Mouse (Mus musculus) forebrain, embryonic 12.5 days (tissue): Measurements from ENCODE around the gene Myl3. TPM values are rescaled to one million over a fixed set of nuclear protein-coding genes. Genes with fewer than 3 reads are reported as not detected.

Experiments used
- ATAC-seq: fragments of 200-750 bp; cut with Nextera tagmentation; 2 replicates; pipeline ENCODE4 v1.8.0; 2017; ENCODE audit warnings: moderate TSS enrichment; ENCODE audit not compliant: low FRiP score
- H3K27ac ChIP-seq: fragments of 300-500 bp; sonication (generic); 2 replicates; pipeline ENCODE4 v1.5.1; 2016; ENCODE audit warnings: mild to moderate bottlenecking
- H3K27me3 ChIP-seq: fragments of 300-500 bp; sonication (generic); 2 replicates; pipeline ENCODE4 v1.6.1; 2016; ENCODE audit warnings: mild to moderate bottlenecking
- H3K36me3 ChIP-seq: fragments of 300-500 bp; sonication (generic); replicated peaks from 2 replicates; pipeline ENCODE4 v1.6.1; 2016; ENCODE audit warnings: mild to moderate bottlenecking
- H3K4me1 ChIP-seq: fragments of 300-500 bp; sonication (generic); 2 replicates; pipeline ENCODE4 v1.6.1; 2016
- H3K4me2 ChIP-seq: fragments of 300-500 bp; sonication (generic); 2 replicates; pipeline ENCODE4 v1.6.1; 2016; ENCODE audit warnings: mild to moderate bottlenecking, moderate library complexity
- H3K4me3 ChIP-seq: fragments of 300-500 bp; sonication (generic); replicated peaks from 2 replicates; pipeline ENCODE4 v1.5.1; 2016; ENCODE audit warnings: mild to moderate bottlenecking
- H3K9ac ChIP-seq: fragments of 300-500 bp; sonication (generic); 2 replicates; pipeline ENCODE4 v1.6.1; 2016; ENCODE audit warnings: mild to moderate bottlenecking
- H3K9me3 ChIP-seq: fragments of 300-500 bp; sonication (generic); 2 replicates; pipeline ENCODE4 v1.6.1; 2016
- WGBS: fragments of 180-500 bp; shearing (Covaris S2); methylation state at CpG from one replicate; pipeline ENCODE4 v1.1.7; 2016; 5-methylcytosine and 5-hydroxymethylcytosine counted together
- polyA plus RNA-seq: library from polyadenylated mRNA; unstranded; fragments of >200 nt; fragmentation: Nextera tagmentation; extraction: Ambion mirVana; gene quantifications from 2 replicates; pipeline ENCODE4 v1.2.1, GENCODE M21; 2016

Gene Myl3
- polyA plus RNA-seq, result 1.3 and 1.5 TPM in 2 replicates

DNA sequence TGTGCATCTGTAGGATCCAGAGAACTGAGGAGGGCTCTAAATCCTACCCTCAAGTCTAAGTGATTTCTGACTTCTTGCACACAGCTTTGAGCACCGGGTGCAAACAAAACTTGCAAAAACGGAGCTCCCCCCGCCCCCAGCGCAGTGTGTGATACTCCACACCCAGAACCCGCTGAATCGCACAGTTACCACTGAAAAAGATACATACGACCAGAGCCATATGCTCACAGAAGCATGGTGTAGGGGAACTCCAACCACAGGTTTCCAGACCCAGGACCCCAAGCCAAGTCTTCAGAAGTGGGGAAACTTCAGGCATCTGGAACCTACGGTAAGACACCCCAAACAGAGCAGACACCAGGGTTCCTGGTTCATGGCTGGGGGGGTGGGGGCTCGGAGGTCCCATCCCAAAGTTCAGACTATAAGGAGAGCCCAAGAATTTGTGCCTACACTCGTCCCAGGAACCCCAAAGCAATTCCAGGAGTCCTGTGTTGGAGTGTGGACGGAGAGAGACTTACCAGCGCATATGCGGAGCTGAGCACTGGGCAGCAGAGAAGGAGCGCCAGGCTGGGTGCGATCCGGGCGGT lies at the start of gene Myl3:
TSS of gene Myl3 (plus strand) at position 151 of the 584 bp plus-strand sequence.
- Histone ChIP-seq H3K27me3 (peaks cover 73% of the 10 kb centered on the region), H3K4me1 (peaks cover 18% of the 10 kb centered on the region), H3K9ac (peak within 1 kb of the TSS; percentile 66), H3K4me3 (peak within 1 kb of the TSS; percentile 59), H3K36me3 (no peaks in the 10 kb centered on the region), H3K9me3 (no peaks in the 10 kb centered on the region), H3K27ac (peak within 1 kb of the TSS; percentile 8; the same call in 1 of the 2 replicates), H3K4me2 (peak within 1 kb of the TSS; percentile 89)
- 0 out of 2 replicates have a peak, but pooled peaks have one; percentile 2 for ATAC-seq
- 4% methylated on average over 17 of the region's 17 CpGs for WGBS

DNA sequence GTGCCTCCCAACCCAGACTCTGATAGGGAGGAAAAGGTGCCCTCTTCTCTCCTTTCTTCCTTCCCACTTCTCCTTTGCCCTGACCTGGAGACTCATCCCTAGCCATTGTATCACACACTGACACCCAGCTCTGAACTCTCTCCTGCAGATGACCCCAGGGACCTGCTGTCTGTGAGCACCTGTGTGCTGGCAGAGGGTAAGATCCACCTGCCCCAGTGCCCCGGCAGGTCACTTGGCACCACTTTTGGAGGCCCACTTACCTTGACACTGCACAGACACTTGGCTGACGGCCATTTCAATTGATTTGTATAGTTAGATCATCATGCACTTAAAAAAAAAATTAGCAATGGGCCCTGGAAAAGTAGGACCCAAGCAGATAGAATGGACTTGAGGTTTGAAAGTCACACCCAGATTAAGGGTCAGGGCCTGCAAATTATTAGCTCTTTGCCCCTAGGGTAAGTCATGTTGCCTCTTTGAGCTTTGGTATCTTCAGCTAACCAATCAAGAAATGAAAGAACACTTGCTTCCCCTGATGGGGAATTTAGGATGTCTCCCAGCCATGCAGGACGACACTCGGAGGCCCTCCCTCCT lies 46.4 kb upstream of the Myl3 start:
- no peaks in the 10 kb centered on the region for H3K9me3 ChIP-seq
- H3K4me2 ChIP-seq, result no peak overlapping the region
- peaks cover 31% of the 10 kb centered on the region for H3K36me3 ChIP-seq
- no peaks in the 10 kb centered on the region for H3K27me3 ChIP-seq
- H3K4me3 ChIP-seq, result no peak overlapping the region
- H3K4me1 ChIP-seq, result no peaks in the 10 kb centered on the region
- 91% methylated on average over 4 of the region's 4 CpGs for WGBS
- no peak overlapping the region for H3K27ac ChIP-seq
- H3K9ac ChIP-seq, result no peak overlapping the region
- no peak for ATAC-seq

DNA sequence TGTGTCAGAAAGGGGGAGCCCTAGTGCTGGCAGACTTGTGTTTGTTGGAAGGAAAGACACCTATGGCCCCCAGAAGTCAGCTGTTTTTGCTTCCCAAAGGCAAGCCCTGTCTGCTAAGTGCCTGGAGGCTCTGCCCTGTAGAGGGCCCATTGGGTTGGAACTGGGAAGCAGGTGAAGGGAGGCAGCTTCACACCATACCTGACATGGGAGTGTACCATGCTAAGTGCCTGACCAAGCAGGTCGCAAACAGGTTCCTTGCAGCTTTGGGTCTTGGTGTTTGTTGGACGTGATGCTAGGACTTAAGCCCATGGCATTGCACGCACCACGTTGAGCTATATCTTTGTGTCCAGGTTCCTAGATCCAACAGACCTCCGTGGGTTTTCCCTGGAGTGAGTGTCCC lies 45.2 kb upstream of the Myl3 start:
- 90% methylated on average over 5 of the region's 5 CpGs for WGBS
- H3K36me3 ChIP-seq, result peaks cover 38% of the 10 kb centered on the region

GRCm38 (mm10) chr9:110697465-110697864 lies 44.2 kb upstream of the Myl3 start:
- Histone ChIP-seq H3K4me1 (no peaks in the 10 kb centered on the region), H3K36me3 (peaks cover 38% of the 10 kb centered on the region), H3K9me3 (no peaks in the 10 kb centered on the region), H3K27ac (no peak overlapping the region), H3K4me3 (no peak overlapping the region), H3K9ac (no peak overlapping the region), H3K4me2 (no peak overlapping the region), H3K27me3 (no peaks in the 10 kb centered on the region)
- 85% methylated on average over 3 of the region's 3 CpGs for WGBS
- ATAC-seq, result no peak

More for the DNA sequence above, 45.2 kb upstream of the Myl3 start:
- H3K9ac ChIP-seq, result no peak overlapping the region
- no peak overlapping the region for H3K4me3 ChIP-seq
- H3K27ac ChIP-seq, result no peak overlapping the region
- no peaks in the 10 kb centered on the region for H3K9me3 ChIP-seq
- H3K4me1 ChIP-seq, result no peaks in the 10 kb centered on the region
- H3K4me2 ChIP-seq, result no peak overlapping the region
- no peaks in the 10 kb centered on the region for H3K27me3 ChIP-seq
- no peak for ATAC-seq

GRCm38 (mm10) chr9:110699574-110699973 lies 42.1 kb upstream of the Myl3 start:
- Histone ChIP-seq H3K27ac (no peak overlapping the region), H3K9ac (no peak overlapping the region), H3K27me3 (no peaks in the 10 kb centered on the region), H3K4me3 (no peak overlapping the region), H3K9me3 (no peaks in the 10 kb centered on the region), H3K4me1 (no peaks in the 10 kb centered on the region), H3K4me2 (no peak overlapping the region), H3K36me3 (peaks cover 24% of the 10 kb centered on the region)
- 93% methylated on average over 3 of the region's 3 CpGs for WGBS
- no peak for ATAC-seq

DNA sequence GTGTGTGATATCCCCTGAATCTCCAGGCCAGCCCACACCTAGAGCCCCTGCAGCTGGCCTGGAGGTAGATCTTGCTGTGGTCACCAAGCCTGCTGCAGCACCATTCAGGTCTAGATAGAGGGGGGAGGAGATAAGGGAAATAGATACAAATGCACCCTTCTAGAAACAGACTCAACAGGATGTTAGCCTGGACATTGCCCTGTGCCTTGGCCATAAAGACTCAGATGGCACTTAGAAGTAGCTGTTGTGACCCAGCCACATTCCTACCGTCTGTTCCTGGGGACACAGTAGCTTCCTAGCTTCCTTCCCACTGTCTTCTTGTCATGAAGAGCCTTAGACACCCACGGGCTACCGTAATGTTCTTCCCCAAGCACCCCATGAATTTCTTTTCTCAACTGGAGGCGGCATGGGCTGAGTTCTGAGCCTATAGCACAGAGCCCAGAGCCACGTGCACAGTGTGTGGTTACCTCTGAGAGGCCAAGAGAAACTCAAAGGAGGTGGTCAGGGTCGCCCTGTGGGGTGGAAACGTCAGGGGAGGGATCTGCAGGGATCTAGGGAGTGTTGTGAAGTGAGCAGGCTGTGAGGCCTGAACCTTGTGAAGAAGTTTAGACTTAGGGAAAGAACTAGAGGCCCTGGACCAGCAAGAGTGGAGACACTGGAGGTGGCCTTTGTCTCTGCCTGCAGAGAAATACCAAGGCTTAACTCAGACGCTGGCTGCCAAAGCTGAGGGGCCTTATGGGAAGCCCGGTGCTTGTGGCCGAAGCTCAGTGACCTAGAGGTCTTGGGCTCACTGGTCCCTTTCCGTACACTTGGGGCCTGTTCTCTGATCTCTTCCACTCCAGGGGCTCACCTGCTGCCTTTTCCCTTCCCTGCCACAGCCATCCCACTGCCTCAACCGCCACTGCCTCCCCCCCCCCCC lies 40.3 kb upstream of the Myl3 start:
- no peak overlapping the region for H3K4me2 ChIP-seq
- no peak overlapping the region for H3K9ac ChIP-seq
- WGBS, result 78% methylated on average over 11 of the region's 12 CpGs
- no peaks in the 10 kb centered on the region for H3K27me3 ChIP-seq
- no peaks in the 10 kb centered on the region for H3K4me1 ChIP-seq
- peaks cover 15% of the 10 kb centered on the region for H3K36me3 ChIP-seq
- H3K4me3 ChIP-seq, result no peak overlapping the region
- no peak overlapping the region for H3K27ac ChIP-seq
- no peak for ATAC-seq
- no peaks in the 10 kb centered on the region for H3K9me3 ChIP-seq

- H3K36me3 ChIP-seq, result peaks cover 11% of the 10 kb centered on the region
- H3K4me3 ChIP-seq, result no peak overlapping the region
- no peak for ATAC-seq
- H3K9ac ChIP-seq, result no peak overlapping the region
- H3K4me2 ChIP-seq, result no peak overlapping the region
- no peaks in the 10 kb centered on the region for H3K27me3 ChIP-seq
- H3K9me3 ChIP-seq, result no peaks in the 10 kb centered on the region
- no peaks in the 10 kb centered on the region for H3K4me1 ChIP-seq
- no peak overlapping the region for H3K27ac ChIP-seq
- WGBS, result 93% methylated on average over 1 of the region's 1 CpGs
Observed at GRCm38 (mm10) chr9:110702848-110703247, 38.8 kb upstream of the Myl3 start.

- no peak for ATAC-seq
- no peak overlapping the region for H3K4me2 ChIP-seq
- peaks cover 20% of the 10 kb centered on the region for H3K36me3 ChIP-seq
- no peaks in the 10 kb centered on the region for H3K27me3 ChIP-seq
- no peaks in the 10 kb centered on the region for H3K4me1 ChIP-seq
- H3K9ac ChIP-seq, result no peak overlapping the region
- WGBS, result 91% methylated on average over 6 of the region's 6 CpGs
- H3K27ac ChIP-seq, result no peak overlapping the region
- H3K9me3 ChIP-seq, result no peaks in the 10 kb centered on the region
- no peak overlapping the region for H3K4me3 ChIP-seq
Observed at GRCm38 (mm10) chr9:110703951-110704350, 37.7 kb upstream of the Myl3 start.

GRCm38 (mm10) chr9:110706784-110707183 lies 34.9 kb upstream of the Myl3 start:
- Histone ChIP-seq H3K9me3 (no peaks in the 10 kb centered on the region), H3K36me3 (peaks cover 21% of the 10 kb centered on the region), H3K4me2 (no peak overlapping the region), H3K27ac (no peak overlapping the region), H3K9ac (no peak overlapping the region), H3K4me3 (no peak overlapping the region), H3K27me3 (no peaks in the 10 kb centered on the region), H3K4me1 (no peaks in the 10 kb centered on the region; the same call in 1 of the 2 replicates)
- ATAC-seq, result no peak
- 86% methylated on average over 5 of the region's 5 CpGs for WGBS

GRCm38 (mm10) chr9:110709640-110710258 lies 31.9 kb upstream of the Myl3 start:
- 52% methylated on average over 5 of the region's 5 CpGs for WGBS
- peak; percentile 76; the same call in 1 of the 2 replicates for ATAC-seq
- peaks cover 42% of the 10 kb centered on the region for H3K36me3 ChIP-seq
- H3K27ac ChIP-seq, result no peak overlapping the region
- H3K9ac ChIP-seq, result no peak overlapping the region
- H3K4me3 ChIP-seq, result no peak overlapping the region
- no peaks in the 10 kb centered on the region; the same call in 1 of the 2 replicates for H3K4me1 ChIP-seq
- no peaks in the 10 kb centered on the region for H3K27me3 ChIP-seq
- no peak overlapping the region for H3K4me2 ChIP-seq
- no peaks in the 10 kb centered on the region for H3K9me3 ChIP-seq

GRCm38 (mm10) chr9:110711532-110711931 lies 30.1 kb upstream of the Myl3 start:
- ATAC-seq, result no peak
- H3K9ac ChIP-seq, result no peak overlapping the region
- H3K27me3 ChIP-seq, result no peaks in the 10 kb centered on the region
- no peaks in the 10 kb centered on the region; the same call in 1 of the 2 replicates for H3K4me1 ChIP-seq
- no peaks in the 10 kb centered on the region for H3K9me3 ChIP-seq
- no peak overlapping the region for H3K4me3 ChIP-seq
- peaks cover 47% of the 10 kb centered on the region for H3K36me3 ChIP-seq
- WGBS, result 89% methylated on average over 1 of the region's 1 CpGs
- H3K4me2 ChIP-seq, result no peak overlapping the region
- no peak overlapping the region for H3K27ac ChIP-seq

GRCm38 (mm10) chr9:110711996-110712395 lies 29.7 kb upstream of the Myl3 start:
- no peak for ATAC-seq
- no peak overlapping the region for H3K4me2 ChIP-seq
- H3K4me3 ChIP-seq, result no peak overlapping the region
- H3K27ac ChIP-seq, result no peak overlapping the region
- H3K9me3 ChIP-seq, result no peaks in the 10 kb centered on the region
- H3K36me3 ChIP-seq, result peaks cover 47% of the 10 kb centered on the region
- WGBS, result 91% methylated on average over 6 of the region's 6 CpGs
- no peaks in the 10 kb centered on the region for H3K27me3 ChIP-seq
- no peak overlapping the region for H3K9ac ChIP-seq
- H3K4me1 ChIP-seq, result no peaks in the 10 kb centered on the region; the same call in 1 of the 2 replicates
